Mouse (Mus musculus) layer of hippocampus, postnatal 10 days (tissue): ENCODE results near the gene Itga2b. TPM values are rescaled to one million over a fixed set of nuclear protein-coding genes. Genes with fewer than 3 reads are reported as not detected.

Experiments
- DNase-seq, 2 experiments: peaks; one replicate each; pipeline ENCODE4 v3.0.0; 2021; ENCODE audit warnings: low spot score in 2 of 2
- total RNA-seq, 2 experiments: library from RNA; stranded (reverse); gene quantifications; 2 replicates each; pipeline ENCODE4 v1.2.3; 2021

Itga2b gene
- total RNA-seq, 2 experiments from 2014 or later: 3.6 to 3.7 TPM

DNA sequence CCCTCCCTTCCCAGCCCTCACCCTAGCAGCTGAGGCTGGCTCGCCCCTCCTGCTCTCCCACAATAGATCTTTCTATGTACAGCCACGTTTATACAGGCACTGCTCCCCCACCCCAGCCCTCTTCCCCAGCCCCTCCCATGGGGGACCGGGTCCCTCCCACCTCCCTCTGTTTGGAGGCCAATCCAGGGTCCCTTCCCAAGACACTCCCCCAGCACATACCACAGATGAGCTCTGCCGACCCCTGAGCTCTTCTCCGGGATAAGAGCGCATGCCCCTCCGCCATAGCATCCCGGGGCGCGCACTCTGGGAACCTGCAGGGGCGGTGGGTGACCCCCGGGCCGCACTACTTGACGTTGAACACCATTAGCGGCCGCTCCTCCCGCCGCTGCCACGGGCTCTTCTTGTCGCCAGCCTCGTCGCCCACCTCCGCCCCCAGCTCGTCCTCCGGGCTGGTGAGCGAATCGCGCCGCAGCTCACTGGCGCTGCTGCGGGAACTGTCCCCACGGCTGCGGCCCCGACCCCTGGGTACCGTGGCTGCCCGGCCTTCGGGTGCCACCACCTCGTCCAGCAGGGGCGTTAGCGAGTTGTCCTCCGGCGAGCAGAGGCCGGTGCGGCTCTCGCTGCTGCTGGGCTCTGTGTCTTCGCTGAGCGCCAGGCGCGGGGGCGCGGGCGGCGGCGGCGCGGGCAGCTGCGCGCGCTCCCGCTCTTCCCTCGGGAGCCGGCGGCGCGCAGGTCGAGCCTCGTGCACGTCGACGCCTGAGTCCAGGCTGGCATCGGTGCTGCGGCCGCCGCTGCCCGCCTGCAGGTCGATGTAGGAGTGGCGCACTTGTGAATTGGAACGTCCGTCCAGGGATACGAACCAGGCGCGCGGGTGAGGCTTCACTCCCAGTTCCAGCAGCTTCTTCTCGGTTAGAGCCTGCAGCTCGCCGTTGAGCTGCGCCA, 32.5 kb downstream of the Itga2b start:
- DNase-seq: peak; percentile 74 to 82

DNA sequence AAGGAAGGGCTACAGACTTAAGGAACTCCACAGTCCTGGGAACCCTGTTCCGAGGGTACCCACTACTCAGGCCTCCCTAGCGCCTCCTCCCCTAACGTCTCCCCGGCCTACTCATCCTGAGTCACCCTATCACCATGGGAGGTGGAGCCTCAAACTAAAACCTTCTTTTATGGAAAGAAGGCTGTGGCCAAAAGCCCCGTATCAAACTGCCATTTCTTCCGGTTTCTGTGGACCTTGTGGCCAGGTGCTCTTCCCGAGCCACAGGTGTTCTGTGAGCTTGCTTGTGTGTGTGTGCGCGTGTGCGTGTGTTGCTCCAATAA, 33.5 kb downstream of the Itga2b start:
- DNase-seq: no peak

DNA sequence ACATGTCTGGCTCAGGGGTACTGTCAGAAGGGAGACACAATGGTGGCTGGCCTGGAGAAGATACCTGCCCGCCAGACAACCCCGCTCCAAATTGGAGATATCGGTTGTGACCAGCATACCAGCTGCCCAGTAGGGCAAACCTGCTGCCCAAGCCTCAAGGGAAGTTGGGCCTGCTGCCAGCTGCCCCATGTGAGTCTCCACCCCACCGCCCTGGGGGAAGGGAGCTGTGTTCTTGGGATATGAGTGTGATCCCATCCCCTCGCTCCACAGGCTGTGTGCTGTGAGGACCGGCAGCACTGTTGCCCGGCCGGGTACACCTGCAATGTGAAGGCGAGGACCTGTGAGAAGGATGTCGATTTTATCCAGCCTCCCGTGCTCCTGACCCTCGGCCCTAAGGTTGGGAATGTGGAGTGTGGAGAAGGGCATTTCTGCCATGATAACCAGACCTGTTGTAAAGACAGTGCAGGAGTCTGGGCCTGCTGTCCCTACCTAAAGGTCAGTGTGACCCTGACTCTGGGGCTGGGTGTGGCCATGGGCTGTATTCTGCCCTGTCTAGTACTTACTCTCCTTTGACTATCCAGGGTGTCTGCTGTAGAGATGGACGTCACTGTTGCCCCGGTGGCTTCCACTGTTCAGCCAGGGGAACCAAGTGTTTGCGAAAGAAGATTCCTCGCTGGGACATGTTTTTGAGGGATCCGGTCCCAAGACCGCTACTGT, 34.0 kb downstream of the Itga2b start:
- peak; percentile 15 to 47 for DNase-seq

DNA sequence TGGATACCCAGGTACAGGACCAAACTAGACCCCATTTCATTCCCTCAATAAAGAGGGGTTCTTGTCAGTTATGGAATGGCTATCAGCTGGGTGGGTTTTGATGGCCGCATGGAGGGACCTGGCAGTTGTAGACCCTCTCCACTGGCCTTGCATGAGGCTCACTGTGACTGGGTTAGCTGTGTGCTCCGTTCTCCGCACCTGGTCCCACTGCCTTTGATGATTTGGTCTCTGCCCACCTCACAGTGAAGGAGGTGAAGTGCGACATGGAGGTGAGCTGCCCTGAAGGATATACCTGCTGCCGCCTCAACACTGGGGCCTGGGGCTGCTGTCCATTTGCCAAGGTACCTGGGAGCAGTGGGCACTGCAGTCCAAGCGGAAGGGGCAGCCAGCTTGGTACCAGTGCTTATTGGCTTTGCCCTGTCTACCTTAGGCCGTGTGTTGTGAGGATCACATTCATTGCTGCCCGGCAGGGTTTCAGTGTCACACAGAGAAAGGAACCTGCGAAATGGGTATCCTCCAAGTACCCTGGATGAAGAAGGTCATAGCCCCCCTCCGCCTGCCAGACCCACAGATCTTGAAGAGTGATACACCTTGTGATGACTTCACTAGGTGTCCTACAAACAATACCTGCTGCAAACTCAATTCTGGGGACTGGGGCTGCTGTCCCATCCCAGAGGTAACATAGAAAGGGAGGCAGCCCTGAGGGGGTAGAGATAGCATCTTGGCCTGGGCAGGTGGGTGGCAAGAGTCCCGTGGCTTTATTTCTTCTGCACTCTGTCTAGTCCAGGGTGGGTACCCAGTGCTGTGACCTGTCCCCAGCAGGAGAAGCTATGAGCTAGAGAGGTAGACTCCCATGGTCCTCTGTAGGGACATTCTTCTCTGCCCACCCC, 34.9 kb downstream of the Itga2b start:
- no peak for DNase-seq

- DNase-seq: peak; percentile 93 to 95
These were observed 35.5 kb downstream of the Itga2b start for GRCm38 (mm10) chr11:102434406-102434805.

GRCm38 (mm10) chr11:102433866-102434265, 36.1 kb downstream of the Itga2b start:
- no peak for DNase-seq

GRCm38 (mm10) chr11:102432896-102433295, 37.0 kb downstream of the Itga2b start:
- peak; percentile 52 to 57 for DNase-seq

- peak; percentile 22 to 35 for DNase-seq
These were observed 37.6 kb downstream of the Itga2b start for GRCm38 (mm10) chr11:102432115-102432843.

GRCm38 (mm10) chr11:102431728-102432114, 38.2 kb downstream of the Itga2b start:
- no peak for DNase-seq

GRCm38 (mm10) chr11:102431018-102431645, 38.8 kb downstream of the Itga2b start:
- peak; percentile 85 to 88 for DNase-seq

GRCm38 (mm10) chr11:102430121-102431017, 39.6 kb downstream of the Itga2b start, which contains the start of gene Grn:
Grn (plus strand) TSS chr11:102430315.
- peak; percentile 82 to 87 for DNase-seq

DNA sequence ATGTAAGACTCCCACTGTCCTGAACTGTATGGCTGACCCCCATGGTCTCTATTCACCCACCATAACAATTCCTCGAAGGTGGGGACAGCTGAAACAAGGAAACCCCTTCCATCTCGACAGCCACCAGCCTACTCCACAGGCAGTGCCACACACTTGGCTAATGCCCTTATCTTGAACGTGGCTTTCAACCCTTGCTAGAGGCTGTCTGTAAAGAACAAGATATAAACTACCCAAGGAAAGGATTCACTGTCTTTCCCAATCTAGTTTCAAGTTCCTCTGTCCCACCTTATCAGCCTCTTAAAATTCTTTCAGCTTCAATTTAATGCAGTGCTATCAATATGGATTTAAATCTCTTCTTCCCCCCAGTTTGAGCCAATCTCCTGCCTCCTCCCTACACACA, 40.4 kb downstream of the Itga2b start:
- DNase-seq: no peak

DNA sequence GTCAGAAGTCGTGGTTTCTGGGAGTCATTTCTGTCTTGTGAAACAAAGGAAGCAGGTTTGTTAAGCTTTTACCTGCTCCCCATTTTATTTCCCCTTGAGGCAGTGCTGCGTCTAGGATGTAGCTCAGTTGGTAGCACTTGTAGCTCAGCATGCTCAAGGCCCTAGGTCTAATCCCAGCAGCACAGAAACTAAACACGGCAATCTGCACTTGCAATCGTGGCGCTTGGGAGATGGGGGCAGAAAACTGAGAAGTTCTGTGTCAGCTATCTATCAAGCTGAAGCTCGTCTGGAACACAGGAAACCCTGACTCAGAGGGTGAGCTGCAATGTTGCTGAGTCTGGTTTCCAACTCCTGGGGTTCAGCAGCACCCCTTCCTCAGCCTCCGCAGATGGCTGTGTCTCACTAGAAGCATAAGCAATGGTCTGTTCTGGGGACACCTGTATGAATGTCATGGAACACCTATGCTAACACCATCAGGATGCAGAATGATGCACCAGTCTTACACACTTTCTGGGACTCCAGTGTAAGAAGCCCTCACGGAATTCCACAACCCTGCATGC, 40.9 kb downstream of the Itga2b start:
- DNase-seq: peak; percentile 9 to 12

DNA sequence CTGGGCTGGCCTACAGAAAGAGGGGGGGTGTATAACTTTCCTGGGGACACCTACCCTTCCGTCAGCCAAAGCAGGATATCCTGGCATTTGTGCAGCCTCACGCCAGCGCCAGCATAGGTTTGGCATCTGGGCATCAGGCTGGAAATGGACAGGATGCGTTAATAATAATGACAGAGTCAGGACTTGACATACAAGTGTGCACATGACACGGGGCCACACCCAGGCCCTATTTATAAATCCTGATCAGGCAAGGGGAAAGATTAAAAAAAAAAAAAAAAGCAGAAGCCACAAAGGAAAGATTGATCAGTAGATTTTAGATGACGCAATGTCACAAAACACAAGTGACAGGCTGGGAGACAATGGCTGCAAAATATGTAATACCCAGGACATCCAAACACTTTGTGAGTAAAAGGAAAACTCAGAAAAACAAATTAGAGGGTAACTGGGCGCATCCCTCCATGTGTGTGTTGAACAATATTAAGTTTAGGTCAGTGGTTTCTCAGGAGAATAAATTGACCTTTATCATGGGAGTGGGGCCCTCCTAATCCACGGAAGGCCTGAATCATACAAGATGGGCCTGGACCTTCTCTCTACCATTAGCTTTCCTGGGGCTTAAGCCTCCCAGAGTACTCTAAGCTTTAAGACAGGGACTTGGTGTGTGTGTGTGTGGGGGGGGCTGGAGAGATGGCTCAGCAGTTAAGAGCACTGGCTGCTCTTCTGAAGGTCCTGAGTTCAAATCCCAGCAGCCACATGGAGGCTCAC, 44.2 kb downstream of the Itga2b start:
- no peak for DNase-seq

DNA sequence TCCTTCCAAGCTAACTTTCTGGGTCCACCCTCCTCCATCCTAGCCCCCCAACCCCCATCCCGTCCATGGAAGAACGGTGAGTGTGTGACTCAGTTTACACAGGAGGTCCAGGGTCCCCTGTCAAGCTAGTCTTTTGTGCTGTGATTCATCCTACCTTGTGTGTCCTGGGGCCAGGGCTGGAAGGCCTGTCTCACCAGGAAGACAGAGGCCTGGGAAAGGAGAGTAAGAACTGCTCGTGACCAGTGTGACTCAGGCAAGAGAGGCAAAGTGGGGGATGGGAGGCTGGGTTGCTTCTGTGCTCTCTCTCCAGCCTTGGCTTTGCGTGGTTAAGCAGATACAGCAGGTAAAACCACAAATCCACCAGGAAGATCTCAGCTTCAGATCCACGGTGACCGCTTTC, 45.3 kb downstream of the Itga2b start:
- no peak for DNase-seq

GRCm38 (mm10) chr11:102421559-102421958, 48.4 kb downstream of the Itga2b start:
- DNase-seq: no peak

DNA sequence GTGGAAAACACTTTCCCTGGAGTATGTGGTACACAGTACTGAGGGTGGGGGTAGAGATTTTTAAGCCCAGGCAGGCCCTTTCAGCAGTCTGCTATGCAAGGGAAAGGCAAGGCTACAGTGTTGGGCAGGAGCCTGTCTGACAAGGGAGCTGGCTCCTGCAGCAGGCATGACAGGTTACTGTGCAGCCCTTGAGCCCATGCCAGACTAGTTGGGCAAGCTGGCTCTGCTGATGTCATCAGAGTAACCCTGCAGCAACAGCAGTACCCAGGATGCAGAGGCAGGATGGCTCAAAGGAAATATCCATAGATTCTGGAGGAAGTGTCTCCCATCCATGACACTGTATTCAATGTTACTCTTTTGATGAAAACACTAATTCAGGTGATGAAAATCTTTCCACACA, 51.0 kb downstream of the Itga2b start:
- DNase-seq: no peak

- DNase-seq: no peak
These were observed 52.8 kb downstream of the Itga2b start for GRCm38 (mm10) chr11:102417160-102417559.
